Mouse (Mus musculus): ENCODE results near the gene Wdr63.

DNA sequence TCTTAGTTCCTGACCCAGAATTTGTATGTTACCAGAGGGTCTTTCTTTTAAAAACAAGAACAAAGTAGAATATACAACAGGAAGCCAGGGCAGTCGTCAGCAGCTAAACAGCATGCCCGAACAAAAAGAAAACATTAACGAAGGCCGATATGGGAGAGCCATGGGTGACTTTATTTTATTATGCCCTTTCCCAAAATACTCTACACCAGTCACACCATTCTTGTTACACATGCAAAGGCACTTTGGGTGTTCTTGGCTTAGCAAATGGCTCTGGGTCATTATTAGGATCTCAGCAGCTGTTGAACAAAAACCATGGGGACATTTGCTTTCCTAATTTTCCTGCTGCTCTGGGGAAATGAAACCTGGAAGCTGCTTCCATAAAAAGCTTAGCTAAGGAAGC is 38.7 kb downstream of the Wdr63 start:
- no peak for TF ChIP-seq CTCF (IDR thresholded peaks at IDR 0.05; ENCODE audit: borderline replicate concordance, extremely low read depth, insufficient read depth, insufficient read length)
- no peak for TF ChIP-seq POLR2A (IDR thresholded peaks at IDR 0.05; ENCODE audit: borderline replicate concordance, extremely low read depth, insufficient read depth, insufficient read length, poor library complexity, severe bottlenecking)
